Mouse (Mus musculus): Measurements from ENCODE around the gene Hp1bp3.

- no peak for TF ChIP-seq CTCF (conservative IDR thresholded peaks at IDR 0.05 in 1 of 2, IDR thresholded peaks at IDR 0.05 in 1 of 2; ENCODE audit: low read depth in 2 of 2, low read length in 2 of 2)
- TF ChIP-seq ZC3H11A (IDR thresholded peaks at IDR 0.05; ENCODE audit: low read depth, low read length): no peak
- TF ChIP-seq RAD21 (IDR thresholded peaks at IDR 0.05; ENCODE audit: low read depth, low read length): no peak
- TF ChIP-seq JUN (IDR thresholded peaks at IDR 0.05; ENCODE audit: insufficient read depth, low read depth, low read length): no peak
- TF ChIP-seq POLR2A (IDR thresholded peaks at IDR 0.05; ENCODE audit: low read depth, low read length): no peak
- no peak for TF ChIP-seq BHLHE40 (IDR thresholded peaks at IDR 0.05; ENCODE audit: low read depth, low read length)
- TF ChIP-seq MAFK (IDR thresholded peaks at IDR 0.05; ENCODE audit: insufficient replicate concordance, low read length): no peak
- TF ChIP-seq MXI1 (IDR thresholded peaks at IDR 0.05; ENCODE audit: low read depth, low read length): no peak
- TF ChIP-seq ZNF384 (IDR thresholded peaks at IDR 0.05; ENCODE audit: low read depth, low read length): no peak
- no peak for TF ChIP-seq KAT2A (IDR thresholded peaks at IDR 0.05; ENCODE audit: insufficient replicate concordance, low read length)
- no peak for TF ChIP-seq EP300 (IDR thresholded peaks at IDR 0.05; ENCODE audit: low read length)
- no peak for TF ChIP-seq ETS1 (conservative IDR thresholded peaks at IDR 0.05; ENCODE audit: low read depth, low read length)
- no peak for TF ChIP-seq ZKSCAN1 (IDR thresholded peaks at IDR 0.05; ENCODE audit: borderline replicate concordance, low read depth, low read length)
Observed at GRCm38 (mm10) chr4:138168162-138168561, 47.9 kb upstream of the Hp1bp3 start.
